Mouse (Mus musculus) splenic B cell, adult 2 months (primary cell): ENCODE measurements around the gene Gm20388.

ENCODE experiments used
- DNase-seq: peaks from one replicate; pipeline ENCODE4 v3.0.0-alpha.2; 2011; ENCODE audit warnings: low read depth, low spot score
- H3K27me3 ChIP-seq: 2 replicates; pipeline ENCODE4 v1.6.1; 2012; ENCODE audit warnings: mild to moderate bottlenecking, low read length, moderate library complexity, mixed read lengths; ENCODE audit not compliant: control insufficient read depth, poor library complexity, insufficient read depth, severe bottlenecking
- H3K36me3 ChIP-seq: 2 replicates; pipeline ENCODE4 v1.6.1; 2012; ENCODE audit warnings: mild to moderate bottlenecking, low read length, moderate library complexity, mixed read lengths; ENCODE audit not compliant: control insufficient read depth, poor library complexity, insufficient read depth, severe bottlenecking

Gene Gm20388

DNA sequence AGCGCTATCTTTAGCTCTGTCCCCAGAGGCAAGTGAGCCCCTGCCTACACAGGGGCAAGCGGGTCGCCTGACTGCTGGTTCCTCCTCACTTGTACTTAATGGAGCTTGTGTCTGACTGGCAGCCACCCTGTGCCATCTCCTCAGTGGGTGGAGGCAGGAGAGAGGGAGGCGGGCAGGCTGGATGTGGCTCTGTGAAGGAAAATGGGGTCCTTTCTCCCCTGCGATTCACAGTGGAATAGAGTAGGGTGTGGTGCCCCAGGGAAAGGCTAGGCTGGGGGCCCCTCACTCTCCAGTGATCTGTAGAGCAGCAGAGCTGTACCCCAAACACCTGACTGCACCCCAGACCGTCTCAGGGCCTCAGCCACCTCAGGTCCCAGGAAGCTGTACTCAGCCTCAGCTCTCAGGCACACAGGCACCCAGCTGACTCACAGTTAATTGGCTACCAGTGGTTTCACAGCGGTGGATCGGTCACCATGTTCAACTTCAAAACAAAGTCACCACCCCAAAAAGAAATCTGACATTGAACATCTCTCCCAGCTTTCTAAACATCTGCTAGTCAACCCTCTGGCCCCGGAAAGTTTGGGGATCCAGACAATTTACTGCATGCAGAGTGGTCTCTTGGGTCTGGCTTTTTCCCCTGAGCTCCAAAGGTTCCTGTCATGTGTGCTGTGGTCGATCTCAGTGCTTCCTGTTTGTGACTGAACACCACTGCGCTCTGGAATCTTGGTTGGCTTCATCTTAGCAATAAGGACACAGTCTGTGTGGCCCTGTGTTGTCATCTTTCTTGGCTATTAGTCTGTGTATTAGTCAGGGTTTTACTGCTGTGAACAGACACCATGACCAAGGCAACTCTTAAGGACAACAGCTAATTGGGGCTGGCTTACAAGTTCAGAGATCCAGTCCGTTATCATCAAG, 2434.8 kb downstream of the Gm20388 start:
- peak; percentile 33 for DNase-seq
- no peaks in the 10 kb centered on the region for H3K27me3 ChIP-seq
- no peaks in the 10 kb centered on the region for H3K36me3 ChIP-seq

DNA sequence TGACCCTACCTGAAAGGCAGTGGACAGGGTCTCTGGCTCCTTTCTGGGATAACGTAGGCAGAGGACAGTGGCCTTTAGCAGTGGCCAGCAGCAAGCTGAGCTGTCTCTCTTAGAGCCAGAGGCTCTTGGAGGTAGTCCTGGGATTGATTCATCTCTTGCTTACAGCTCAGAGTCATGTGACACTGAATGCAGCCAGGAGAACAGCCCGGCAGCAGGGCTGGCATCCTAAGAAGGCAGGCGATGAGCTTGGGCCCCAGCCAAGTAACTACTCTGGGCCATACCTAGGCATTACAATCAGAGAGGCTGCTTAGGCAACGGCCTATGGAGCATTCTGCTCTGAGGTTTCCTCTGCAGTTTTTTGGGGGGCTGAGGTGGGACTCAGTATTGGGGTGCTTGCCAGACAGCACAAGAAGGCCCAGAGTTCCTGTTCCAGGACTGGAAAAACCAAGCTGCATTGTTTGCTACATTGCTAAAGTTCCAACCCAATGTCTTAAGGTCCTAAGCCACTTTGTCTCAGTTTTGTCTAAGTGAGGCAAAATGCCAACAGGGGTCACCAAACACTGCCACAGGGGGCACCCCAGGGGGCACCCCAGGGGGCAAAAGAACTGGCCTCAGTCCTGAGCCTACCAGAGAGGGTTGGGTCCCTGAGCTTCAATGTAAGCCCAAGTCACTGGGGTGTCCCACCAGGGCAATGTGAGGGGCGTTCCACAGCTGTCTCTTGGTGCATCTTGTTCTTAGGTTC, 2437.3 kb downstream of the Gm20388 start:
- no peaks in the 10 kb centered on the region for H3K27me3 ChIP-seq
- DNase-seq = no peak
- H3K36me3 ChIP-seq = no peaks in the 10 kb centered on the region

- H3K36me3 ChIP-seq = no peaks in the 10 kb centered on the region
- no peak for DNase-seq
- no peaks in the 10 kb centered on the region for H3K27me3 ChIP-seq
These were observed 2439.0 kb downstream of the Gm20388 start for GRCm38 (mm10) chr8:122349357-122350297.

DNA sequence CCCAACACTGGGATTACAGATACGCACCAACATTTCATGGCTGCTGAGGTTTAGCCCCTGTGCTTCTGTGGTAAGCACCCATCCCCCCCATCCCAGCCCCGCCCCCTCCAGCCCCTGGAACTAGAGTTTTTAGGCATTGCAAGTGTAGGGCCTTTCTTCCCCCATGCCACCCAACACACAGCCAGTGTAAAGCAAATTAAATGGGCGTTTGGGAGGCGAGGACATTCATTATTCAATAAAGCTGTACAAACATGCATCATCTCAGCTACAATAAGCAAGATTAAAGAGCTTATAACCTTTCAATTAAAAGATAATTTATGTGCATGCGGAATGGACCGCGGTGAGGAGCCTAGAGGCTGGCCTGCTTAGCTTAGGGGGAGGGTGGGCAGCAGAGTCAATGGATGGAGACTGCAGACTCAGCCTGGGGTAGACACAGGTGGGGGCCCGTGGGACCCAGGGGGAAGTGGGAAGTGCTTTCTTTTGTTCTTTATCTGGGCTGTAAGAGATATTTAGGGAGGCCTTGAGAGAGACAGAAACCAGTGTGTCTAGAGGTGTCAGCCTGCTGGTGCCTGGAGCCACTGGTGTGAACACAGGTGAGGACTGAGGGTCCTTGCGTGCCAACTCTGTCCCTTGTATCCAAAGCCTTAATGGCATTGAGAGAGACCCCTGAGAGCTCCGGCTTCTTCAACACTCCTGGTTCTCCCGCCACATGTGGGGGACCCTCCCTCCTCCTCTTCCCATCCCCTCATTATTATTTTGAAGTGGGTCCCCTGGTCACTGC, 2439.9 kb downstream of the Gm20388 start:
- Histone ChIP-seq H3K36me3 (no peaks in the 10 kb centered on the region), H3K27me3 (no peaks in the 10 kb centered on the region)
- no peak for DNase-seq

- H3K27me3 ChIP-seq = no peaks in the 10 kb centered on the region
- no peaks in the 10 kb centered on the region for H3K36me3 ChIP-seq
- no peak for DNase-seq
These were observed 2443.5 kb downstream of the Gm20388 start for GRCm38 (mm10) chr8:122354157-122354556.

GRCm38 (mm10) chr8:122355642-122356606, 2445.3 kb downstream of the Gm20388 start:
- H3K27me3 ChIP-seq = no peaks in the 10 kb centered on the region
- no peaks in the 10 kb centered on the region for H3K36me3 ChIP-seq
- DNase-seq = no peak

DNA sequence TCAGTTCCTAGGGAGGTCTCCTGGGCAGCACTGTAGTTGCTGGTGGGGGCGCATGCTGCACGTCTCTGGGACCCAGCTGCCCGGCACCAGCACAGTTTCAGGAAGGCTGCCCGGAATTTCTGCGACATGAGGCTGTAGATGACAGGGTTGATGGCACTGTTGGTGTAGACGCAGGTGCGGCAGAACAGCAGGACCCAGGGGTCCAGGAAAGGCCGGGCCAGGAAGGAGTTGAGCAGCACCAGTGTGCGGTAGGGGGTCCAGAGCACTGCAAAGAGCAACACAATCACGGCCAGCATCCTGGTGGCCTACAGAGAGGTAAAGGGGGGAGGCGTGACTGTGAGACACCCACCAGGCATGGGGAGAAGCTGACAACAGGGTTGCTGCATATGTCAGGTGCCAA, 2446.6 kb downstream of the Gm20388 start:
- no peak for DNase-seq
- Histone ChIP-seq H3K27me3 (no peaks in the 10 kb centered on the region), H3K36me3 (no peaks in the 10 kb centered on the region)

- DNase-seq = no peak
- Histone ChIP-seq H3K27me3 (no peaks in the 10 kb centered on the region), H3K36me3 (no peaks in the 10 kb centered on the region)
These were observed 2447.0 kb downstream of the Gm20388 start for GRCm38 (mm10) chr8:122357641-122358040.

- Histone ChIP-seq H3K27me3 (no peaks in the 10 kb centered on the region), H3K36me3 (no peaks in the 10 kb centered on the region)
- no peak for DNase-seq
These were observed 2448.6 kb downstream of the Gm20388 start for GRCm38 (mm10) chr8:122359111-122359775.

- DNase-seq = no peak
- Histone ChIP-seq H3K27me3 (no peaks in the 10 kb centered on the region), H3K36me3 (no peaks in the 10 kb centered on the region)
These were observed 2450.2 kb downstream of the Gm20388 start, which contains the start of gene Trhr2 for GRCm38 (mm10) chr8:122360696-122361416. TSS of gene Trhr2 (minus strand) at chr8:122360746.

DNA sequence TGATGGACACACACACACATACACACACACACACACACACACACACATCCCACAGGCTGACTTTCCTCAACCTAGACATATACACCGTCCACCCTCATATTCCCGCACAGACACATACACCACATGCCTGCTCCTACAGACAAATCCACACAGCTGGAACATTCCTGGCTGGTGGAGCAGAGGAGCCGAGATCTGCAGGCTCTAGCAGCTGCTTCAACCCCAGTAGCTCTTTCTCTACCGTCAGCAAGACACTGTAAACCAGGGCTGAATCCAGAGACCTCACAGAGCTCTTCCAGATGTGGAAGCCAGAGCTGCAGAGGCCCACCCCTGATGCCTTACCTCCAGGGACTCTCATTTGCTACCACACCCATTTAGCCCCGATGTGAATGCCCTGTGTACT, 2451.6 kb downstream of the Gm20388 start:
- DNase-seq = no peak
- Histone ChIP-seq H3K27me3 (no peaks in the 10 kb centered on the region), H3K36me3 (no peaks in the 10 kb centered on the region)

DNA sequence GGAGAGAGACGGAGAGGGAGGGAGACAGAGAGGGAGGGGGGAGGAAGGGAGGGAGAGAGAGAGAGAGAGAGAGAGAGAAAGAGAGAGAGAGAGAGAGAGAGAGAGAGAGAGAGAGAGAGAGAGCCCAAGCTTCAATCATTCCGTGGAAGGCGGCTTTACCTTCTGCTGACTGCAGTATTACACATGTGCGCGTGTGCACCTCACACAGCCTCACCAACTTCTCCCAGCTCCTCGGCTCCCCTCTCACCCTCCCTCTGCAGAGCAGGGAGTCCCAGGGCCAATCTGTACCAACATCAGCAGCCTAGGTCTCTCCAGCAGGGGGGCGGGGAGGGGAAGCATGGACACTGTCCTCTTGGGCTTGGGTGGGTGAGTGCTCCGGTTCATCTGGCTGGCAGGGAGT, 2452.3 kb downstream of the Gm20388 start:
- no peak for DNase-seq
- H3K27me3 ChIP-seq = no peaks in the 10 kb centered on the region

More for the DNA sequence above, 2452.3 kb downstream of the Gm20388 start:
- no peaks in the 10 kb centered on the region for H3K36me3 ChIP-seq
